Mouse (Mus musculus) embryonic fibroblast, embryonic 13.5 days (primary cell): ENCODE results near the gene Scml4. TPM values are rescaled to one million over a fixed set of nuclear protein-coding genes. Genes with fewer than 3 reads are reported as not detected.
A peak's percentile ranks its signal among the peaks of the same experiment; 100 is the strongest.

Source experiments
- H3K27ac ChIP-seq: 2 replicates; pipeline ENCODE4 v1.5.1; 2012; ENCODE audit warnings: low read length, control low read depth, inconsistent platforms; ENCODE audit not compliant: insufficient read depth
- H3K4me1 ChIP-seq: 2 replicates; pipeline ENCODE4 v1.6.1; 2011; ENCODE audit warnings: low read length; ENCODE audit not compliant: control insufficient read depth, insufficient read depth
- H3K4me3 ChIP-seq: 2 replicates; pipeline ENCODE4 v1.5.1; 2011; ENCODE audit warnings: mild to moderate bottlenecking, control low read depth, low read length; ENCODE audit not compliant: insufficient read depth
- CTCF ChIP-seq: IDR thresholded peaks from 2 replicates; pipeline ENCODE4 v1.5.1; 2011; ENCODE audit warnings: mild to moderate bottlenecking, control low read depth, low read length, moderate library complexity, borderline replicate concordance; ENCODE audit not compliant: insufficient read depth
- POLR2A ChIP-seq: IDR thresholded peaks from 2 replicates; pipeline ENCODE4 v1.6.1; 2011; ENCODE audit warnings: low read depth, mild to moderate bottlenecking, control low read depth, low read length, moderate library complexity
- polyA plus RNA-seq: library from polyadenylated mRNA; stranded (reverse); fragments of >200 nt; gene quantifications from 2 replicates; pipeline ENCODE4 v1.2.4, GENCODE M21; 2011; ENCODE audit warnings: low read depth; ENCODE audit not compliant: missing spikeins, insufficient read length

Gene Scml4
- polyA plus RNA-seq, 1 experiment = 0.72 TPM

DNA sequence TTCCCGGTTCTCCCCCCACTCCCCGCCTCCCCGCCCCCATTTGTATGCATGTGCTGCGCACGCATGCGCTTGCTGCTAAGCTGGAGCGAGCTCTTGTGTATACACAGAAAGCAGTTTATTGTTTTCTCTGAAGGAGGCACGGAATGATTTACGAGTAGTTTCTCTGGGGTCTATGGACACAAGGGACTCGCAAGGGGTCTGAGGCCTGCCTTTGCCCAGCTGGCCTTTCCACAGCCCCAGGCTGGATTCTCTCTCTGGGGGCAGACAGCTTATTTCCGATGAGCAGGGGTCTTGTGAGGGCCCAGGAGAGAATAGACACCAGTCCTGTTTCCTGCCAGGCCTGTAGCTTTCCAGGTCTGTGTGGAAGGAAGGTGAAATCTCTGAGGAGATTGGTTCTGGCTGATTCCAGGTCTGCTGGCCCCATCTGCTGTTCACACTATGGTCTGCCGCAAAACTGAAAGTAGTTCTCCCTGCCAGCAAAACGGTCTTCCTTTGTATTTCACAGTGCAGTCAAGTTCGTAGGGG, 81.6 kb downstream of the Scml4 start:
- Histone ChIP-seq H3K4me1 (no peaks in the 10 kb centered on the region), H3K4me3 (no peak overlapping the region), H3K27ac (no peak overlapping the region)
- TF ChIP-seq CTCF (peak; percentile 36; the same call in 1 of the 2 replicates), POLR2A (no peak)

GRCm38 (mm10) chr10:42942300-42942699, 82.1 kb downstream of the Scml4 start:
- Histone ChIP-seq H3K4me3 (no peak overlapping the region), H3K4me1 (no peaks in the 10 kb centered on the region), H3K27ac (no peak overlapping the region)
- TF ChIP-seq CTCF = no peak
- TF ChIP-seq POLR2A = no peak

GRCm38 (mm10) chr10:42945316-42945715, 85.1 kb downstream of the Scml4 start:
- H3K27ac ChIP-seq = no peak overlapping the region
- TF ChIP-seq POLR2A (no peak), CTCF (no peak)
- no peak overlapping the region for H3K4me3 ChIP-seq
- 0 out of 2 replicates have a peak, but pooled peaks cover 3% of the 10 kb centered on the region for H3K4me1 ChIP-seq

DNA sequence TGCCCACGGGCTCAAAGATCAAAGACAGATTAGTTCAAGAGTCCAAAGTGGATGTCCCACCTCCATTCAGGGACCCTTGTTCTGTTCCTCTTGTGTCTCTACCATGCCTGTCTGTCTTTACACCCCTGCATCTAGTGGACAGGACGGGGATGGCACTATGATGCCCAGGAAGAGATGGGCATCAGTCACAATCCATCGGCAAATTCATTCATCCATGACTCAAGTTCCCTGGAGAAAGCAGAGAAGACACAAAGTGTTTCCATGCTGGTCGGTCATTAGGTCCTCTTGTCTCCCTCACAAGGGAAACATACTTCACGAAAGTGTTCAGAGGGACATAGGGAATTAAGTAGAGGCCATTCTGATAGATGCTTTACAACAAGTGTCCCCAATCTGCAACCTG, 87.2 kb downstream of the Scml4 start:
- no peak overlapping the region for H3K4me3 ChIP-seq
- no peak overlapping the region for H3K27ac ChIP-seq
- peaks cover 12% of the 10 kb centered on the region; the same call in 1 of the 2 replicates for H3K4me1 ChIP-seq
- TF ChIP-seq CTCF = no peak
- no peak for TF ChIP-seq POLR2A

GRCm38 (mm10) chr10:42950252-42950751, 90.1 kb downstream of the Scml4 start:
- Histone ChIP-seq H3K27ac (no peak overlapping the region), H3K4me3 (no peak overlapping the region), H3K4me1 (peaks cover 12% of the 10 kb centered on the region; the same call in 1 of the 2 replicates)
- TF ChIP-seq CTCF = no peak
- peak; percentile 39; the same call in 1 of the 2 replicates for TF ChIP-seq POLR2A

DNA sequence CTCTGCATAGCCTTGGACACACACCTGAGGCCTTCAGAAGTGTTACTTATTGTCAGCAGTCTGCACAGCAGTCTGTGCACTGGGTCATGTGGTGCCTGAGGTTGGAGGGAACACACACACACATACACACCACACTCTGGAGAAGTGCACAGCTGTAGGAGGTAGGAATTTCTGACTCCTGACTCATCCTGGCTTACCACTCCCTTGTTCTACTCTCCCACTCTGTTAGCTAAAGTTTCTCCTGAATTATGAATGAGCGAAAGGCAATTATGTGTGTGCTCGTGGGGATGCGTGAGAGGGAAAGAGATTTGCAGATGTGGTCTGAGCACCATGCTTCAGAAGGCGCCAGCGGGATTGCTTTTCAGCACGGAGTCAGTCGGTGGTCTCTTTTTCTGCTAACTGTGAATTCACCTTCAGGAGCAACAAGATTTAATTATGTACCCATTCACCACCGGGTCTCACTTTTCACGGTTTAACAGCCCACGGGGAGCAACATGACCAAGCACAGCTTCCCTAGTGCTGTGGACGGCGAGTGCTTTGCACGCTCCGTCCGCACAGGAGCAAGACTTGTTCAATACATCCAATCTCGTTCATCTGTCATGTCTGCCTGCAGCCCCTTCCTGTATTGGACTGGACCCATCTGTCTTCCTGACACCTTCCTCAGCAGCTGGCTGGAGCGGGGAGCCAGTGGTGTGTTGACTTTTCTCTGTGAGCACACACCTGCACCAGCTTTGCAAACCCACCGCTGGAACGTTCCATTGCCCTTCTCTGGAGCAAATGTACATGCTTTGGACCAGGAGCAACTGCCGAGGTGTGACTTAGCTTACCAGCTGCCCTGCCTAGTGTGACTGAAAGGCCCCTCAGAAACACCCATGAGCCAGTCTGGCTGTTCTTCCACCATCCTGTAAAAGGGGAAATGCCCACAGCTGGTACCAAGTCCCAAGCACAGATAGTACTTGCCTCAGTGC, 91.2 kb downstream of the Scml4 start:
- no peak overlapping the region for H3K4me3 ChIP-seq
- H3K4me1 ChIP-seq = peaks cover 12% of the 10 kb centered on the region; the same call in 1 of the 2 replicates
- TF ChIP-seq CTCF (no peak), POLR2A (no peak)
- H3K27ac ChIP-seq = no peak overlapping the region

DNA sequence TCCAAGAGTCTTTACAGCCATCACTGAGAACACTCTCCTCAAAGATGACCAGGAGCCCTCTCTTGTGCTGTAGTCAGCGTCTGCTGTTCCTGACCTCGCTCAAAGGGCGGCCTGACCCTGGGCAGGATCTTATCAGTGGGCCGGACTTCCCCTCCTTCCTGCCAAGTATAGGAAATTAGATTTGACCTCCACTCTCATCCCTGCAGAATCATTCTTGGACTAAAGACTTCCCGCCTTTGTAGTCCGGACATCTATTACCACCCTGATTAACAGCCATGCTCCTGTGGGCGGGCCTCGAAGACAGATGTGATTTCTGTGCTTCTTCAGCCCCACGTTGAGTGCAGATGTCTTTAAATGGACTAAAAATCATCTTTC, 91.9 kb downstream of the Scml4 start:
- H3K4me3 ChIP-seq = no peak overlapping the region
- H3K4me1 ChIP-seq = peaks cover 12% of the 10 kb centered on the region; the same call in 1 of the 2 replicates
- TF ChIP-seq POLR2A (no peak), CTCF (no peak)
- no peak overlapping the region for H3K27ac ChIP-seq

- TF ChIP-seq POLR2A (no peak), CTCF (no peak)
Measured at GRCm38 (mm10) chr10:42953601-42954000, 93.4 kb downstream of the Scml4 start.

DNA sequence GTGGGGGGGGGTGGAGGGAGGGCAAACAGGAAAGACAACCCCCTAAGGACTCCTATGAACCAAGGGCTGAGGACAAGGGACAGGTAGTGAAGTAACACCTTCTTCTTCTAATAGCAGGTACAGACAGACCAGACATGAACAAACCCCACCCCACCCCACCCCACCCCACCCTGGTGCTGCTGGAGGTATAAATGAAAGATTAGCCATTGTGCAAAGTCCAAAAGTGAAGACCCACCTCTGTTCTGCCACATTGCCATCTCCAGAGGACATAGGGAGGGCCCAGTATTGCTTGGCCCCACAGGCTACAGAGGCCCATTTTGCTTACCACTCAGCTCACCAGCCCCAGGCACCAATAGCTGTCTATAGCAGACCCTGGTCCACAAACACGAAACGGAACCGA, 95.0 kb downstream of the Scml4 start:
- H3K27ac ChIP-seq = no peak overlapping the region
- TF ChIP-seq CTCF (no peak), POLR2A (no peak)

More at GRCm38 (mm10) chr10:42953601-42954000, 93.4 kb downstream of the Scml4 start:
- Histone ChIP-seq H3K4me1 (peaks cover 12% of the 10 kb centered on the region; the same call in 1 of the 2 replicates), H3K4me3 (no peak overlapping the region), H3K27ac (no peak overlapping the region)

DNA sequence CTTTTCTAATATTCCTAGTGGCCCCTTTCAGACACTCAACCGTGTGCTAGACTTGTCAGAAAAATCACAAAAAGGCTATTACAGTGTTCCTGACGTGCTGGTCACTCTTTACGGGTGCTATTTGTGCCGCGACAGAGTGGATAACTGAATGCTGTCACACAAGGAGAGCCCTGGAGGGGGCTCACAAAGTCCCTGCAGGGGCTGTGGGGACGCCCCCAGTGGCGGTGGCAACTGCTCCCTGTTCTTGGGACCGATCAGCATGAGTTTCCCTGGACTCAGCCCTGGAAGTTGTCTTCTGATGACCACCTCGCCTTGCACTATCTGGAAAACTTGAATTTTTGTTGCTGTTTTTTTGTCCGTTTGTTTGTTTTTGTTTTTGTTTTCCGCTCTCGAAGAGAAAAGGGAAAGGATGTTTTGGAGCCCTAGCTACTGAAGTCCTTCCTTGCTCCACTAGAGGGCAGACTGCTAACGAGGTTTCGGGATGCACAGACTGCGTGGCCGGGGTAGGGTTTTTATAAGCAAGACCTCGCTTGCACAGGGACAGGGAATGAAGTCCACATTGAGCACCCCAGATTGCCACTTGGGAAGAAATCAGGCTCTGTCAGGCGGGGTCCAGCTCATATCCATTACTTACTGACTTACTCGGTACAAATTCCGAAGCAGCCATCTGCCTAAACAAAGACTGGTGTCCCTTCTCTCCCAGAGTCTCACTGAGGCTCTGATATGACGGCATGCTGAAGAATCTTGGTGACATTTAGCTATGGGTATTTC, 97.9 kb downstream of the Scml4 start:
- Histone ChIP-seq H3K27ac (no peak overlapping the region), H3K4me3 (no peak overlapping the region; the same call in 1 of the 2 replicates), H3K4me1 (no peaks in the 10 kb centered on the region)
- peak; percentile 76; the same call in 1 of the 2 replicates for TF ChIP-seq CTCF
- TF ChIP-seq POLR2A = no peak

More for the DNA sequence above, 95.0 kb downstream of the Scml4 start:
- Histone ChIP-seq H3K4me1 (peaks cover 8% of the 10 kb centered on the region; the same call in 1 of the 2 replicates), H3K4me3 (no peak overlapping the region)
